Mouse (Mus musculus) kidney, postnatal 0 days (tissue): ENCODE results near the gene Arpc5l. TPM values are rescaled to one million over a fixed set of nuclear protein-coding genes. Genes with fewer than 3 reads are reported as not detected.

Experiments
- ATAC-seq: fragments of 200-750 bp; cut with Nextera tagmentation; replicated peaks from 2 replicates; pipeline ENCODE4 v1.8.0; 2017; ENCODE audit warnings: low read depth, moderate number of reproducible peaks, moderate TSS enrichment, moderate library complexity; ENCODE audit not compliant: low FRiP score
- DNase-seq: peaks from one replicate; pipeline ENCODE4 v3.0.0-alpha.2; 2016; ENCODE audit warnings: low spot score
- H3K27ac ChIP-seq: fragments of 300-500 bp; sonication (generic); 2 replicates; pipeline ENCODE4 v1.5.1; 2014; ENCODE audit warnings: mild to moderate bottlenecking
- H3K27me3 ChIP-seq: fragments of 300-500 bp; sonication (generic); 2 replicates; pipeline ENCODE4 v1.6.1; 2014; ENCODE audit warnings: low read length, mixed read lengths; ENCODE audit not compliant: insufficient read depth
- H3K36me3 ChIP-seq: fragments of 300-500 bp; sonication (generic); 2 replicates; pipeline ENCODE4 v1.6.1; 2014; ENCODE audit warnings: low read length, mixed read lengths; ENCODE audit not compliant: insufficient read depth
- H3K4me1 ChIP-seq: fragments of 300-500 bp; sonication (generic); replicated peaks from 2 replicates; pipeline ENCODE4 v1.6.1; 2014; ENCODE audit warnings: antibody characterized with exemption, low read length, mixed read lengths; ENCODE audit not compliant: insufficient read depth
- H3K4me2 ChIP-seq: fragments of 300-500 bp; sonication (generic); 2 replicates; pipeline ENCODE4 v1.6.1; 2014; ENCODE audit warnings: mild to moderate bottlenecking, low read length, moderate library complexity, mixed read lengths
- H3K4me3 ChIP-seq: fragments of 300-500 bp; sonication (generic); replicated peaks from 2 replicates; pipeline ENCODE4 v1.5.1; 2014; ENCODE audit warnings: low read depth, low read length
- H3K9ac ChIP-seq: fragments of 300-500 bp; sonication (generic); 2 replicates; pipeline ENCODE4 v1.6.1; 2014; ENCODE audit warnings: low read depth, low read length
- H3K9me3 ChIP-seq: fragments of 300-500 bp; sonication (generic); replicated peaks from 2 replicates; pipeline ENCODE4 v1.6.1; 2016; ENCODE audit warnings: low read length, inconsistent platforms, mixed read lengths
- CTCF ChIP-seq: IDR thresholded peaks from 2 replicates; pipeline ENCODE4 v1.5.1; 2016; ENCODE audit warnings: antibody characterized with exemption, low read depth, mild to moderate bottlenecking, moderate library complexity
- WGBS: fragments of 180-500 bp; shearing (Covaris S2); extraction: QIAGEN DNeasy Blood & Tissue Kit; methylation state at CpG from one replicate; pipeline ENCODE4 v1.1.7; 2014; 5-methylcytosine and 5-hydroxymethylcytosine counted together
- polyA plus RNA-seq: library from polyadenylated mRNA; unstranded; fragments of >200 nt; fragmentation: Nextera tagmentation; extraction: Ambion mirVana; gene quantifications from 2 replicates; pipeline ENCODE4 v1.2.1, GENCODE M21; 2015

Gene Arpc5l
- polyA plus RNA-seq, 1 experiment from 2014 or later = 133 TPM

DNA sequence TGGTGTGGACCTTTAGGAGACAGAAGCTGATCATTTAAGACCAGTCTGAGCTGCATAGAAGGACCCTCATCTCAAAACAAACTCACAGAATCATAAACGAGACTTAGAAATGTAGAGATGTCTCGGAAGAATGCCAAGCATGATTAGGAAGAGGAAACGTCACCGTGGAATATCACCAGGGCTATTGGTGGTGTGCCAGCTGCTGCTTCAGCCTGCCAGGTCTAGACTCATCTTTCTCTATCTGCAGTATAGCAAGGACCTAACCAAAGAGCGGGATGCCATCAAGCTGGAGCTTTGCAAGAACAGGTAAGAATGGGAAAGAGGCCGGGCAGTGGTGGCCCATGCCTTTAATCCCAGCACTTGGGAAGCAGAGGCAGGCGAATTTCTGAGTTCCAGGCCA lies 31.4 kb upstream of the Arpc5l start:
- no peaks in the 10 kb centered on the region for H3K36me3 ChIP-seq
- ATAC-seq = no peak
- no peak overlapping the region for H3K9ac ChIP-seq
- no peak for DNase-seq
- TF ChIP-seq CTCF = no peak
- H3K9me3 ChIP-seq = no peaks in the 10 kb centered on the region
- no peaks in the 10 kb centered on the region for H3K27me3 ChIP-seq
- 75% methylated on average over 7 of the region's 7 CpGs for WGBS
- no peak overlapping the region for H3K4me2 ChIP-seq
- no peaks in the 10 kb centered on the region for H3K4me1 ChIP-seq
- H3K27ac ChIP-seq = no peak overlapping the region
- no peak overlapping the region for H3K4me3 ChIP-seq

DNA sequence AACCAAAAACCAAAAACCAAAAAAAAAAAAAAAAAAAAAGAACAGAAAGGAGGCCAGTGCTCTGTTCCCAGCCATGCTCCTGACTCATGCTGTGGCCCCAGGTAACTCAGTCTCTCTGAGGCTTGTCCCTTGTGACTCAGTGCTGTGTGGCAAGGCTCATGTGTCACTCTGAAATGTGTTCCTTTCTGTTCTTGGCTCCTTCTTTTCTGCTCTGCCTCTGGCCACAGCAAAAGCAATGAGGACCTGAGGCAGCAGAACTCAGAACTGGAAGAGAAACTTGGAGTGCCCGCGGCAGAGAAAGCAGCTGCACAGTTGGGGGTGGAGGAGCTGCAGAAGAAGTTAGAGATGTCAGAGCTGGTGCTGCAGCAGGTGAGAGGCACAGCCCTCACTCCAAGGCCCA lies 31.0 kb upstream of the Arpc5l start:
- no peak for DNase-seq
- no peak overlapping the region for H3K4me2 ChIP-seq
- H3K27me3 ChIP-seq = no peaks in the 10 kb centered on the region
- H3K4me3 ChIP-seq = no peak overlapping the region
- WGBS = 42% methylated on average over 2 of the region's 2 CpGs
- H3K4me1 ChIP-seq = no peaks in the 10 kb centered on the region
- no peaks in the 10 kb centered on the region for H3K9me3 ChIP-seq
- no peaks in the 10 kb centered on the region for H3K36me3 ChIP-seq
- TF ChIP-seq CTCF = no peak
- no peak overlapping the region for H3K27ac ChIP-seq
- no peak for ATAC-seq
- no peak overlapping the region for H3K9ac ChIP-seq

DNA sequence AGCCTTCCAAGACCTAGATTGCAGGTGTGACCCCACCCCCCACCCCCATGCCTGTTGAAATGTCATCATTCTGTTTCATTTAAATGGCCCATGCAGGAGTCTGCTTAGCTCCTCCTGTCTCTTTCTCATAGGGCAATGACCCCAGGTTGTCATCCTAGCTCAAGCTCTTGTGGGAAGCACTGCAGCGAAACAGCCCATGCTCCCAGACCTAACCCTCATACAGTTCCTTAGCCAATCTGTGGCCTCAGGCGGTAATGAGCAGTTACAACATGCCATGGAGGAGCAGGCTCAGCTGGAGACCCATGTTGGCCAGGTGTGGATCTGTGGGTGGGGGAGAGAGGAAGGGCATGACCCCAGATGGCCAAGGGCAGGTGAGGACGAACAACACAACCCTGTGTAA lies 30.0 kb upstream of the Arpc5l start:
- Histone ChIP-seq H3K4me1 (no peaks in the 10 kb centered on the region), H3K9ac (no peak overlapping the region), H3K4me2 (no peak overlapping the region), H3K4me3 (no peak overlapping the region), H3K36me3 (no peaks in the 10 kb centered on the region), H3K27me3 (no peaks in the 10 kb centered on the region), H3K9me3 (no peaks in the 10 kb centered on the region), H3K27ac (no peak overlapping the region)
- DNase-seq (no peak), ATAC-seq (no peak; the same call in 1 of the 2 replicates)
- 69% methylated on average over 3 of the region's 3 CpGs for WGBS
- no peak for TF ChIP-seq CTCF

DNA sequence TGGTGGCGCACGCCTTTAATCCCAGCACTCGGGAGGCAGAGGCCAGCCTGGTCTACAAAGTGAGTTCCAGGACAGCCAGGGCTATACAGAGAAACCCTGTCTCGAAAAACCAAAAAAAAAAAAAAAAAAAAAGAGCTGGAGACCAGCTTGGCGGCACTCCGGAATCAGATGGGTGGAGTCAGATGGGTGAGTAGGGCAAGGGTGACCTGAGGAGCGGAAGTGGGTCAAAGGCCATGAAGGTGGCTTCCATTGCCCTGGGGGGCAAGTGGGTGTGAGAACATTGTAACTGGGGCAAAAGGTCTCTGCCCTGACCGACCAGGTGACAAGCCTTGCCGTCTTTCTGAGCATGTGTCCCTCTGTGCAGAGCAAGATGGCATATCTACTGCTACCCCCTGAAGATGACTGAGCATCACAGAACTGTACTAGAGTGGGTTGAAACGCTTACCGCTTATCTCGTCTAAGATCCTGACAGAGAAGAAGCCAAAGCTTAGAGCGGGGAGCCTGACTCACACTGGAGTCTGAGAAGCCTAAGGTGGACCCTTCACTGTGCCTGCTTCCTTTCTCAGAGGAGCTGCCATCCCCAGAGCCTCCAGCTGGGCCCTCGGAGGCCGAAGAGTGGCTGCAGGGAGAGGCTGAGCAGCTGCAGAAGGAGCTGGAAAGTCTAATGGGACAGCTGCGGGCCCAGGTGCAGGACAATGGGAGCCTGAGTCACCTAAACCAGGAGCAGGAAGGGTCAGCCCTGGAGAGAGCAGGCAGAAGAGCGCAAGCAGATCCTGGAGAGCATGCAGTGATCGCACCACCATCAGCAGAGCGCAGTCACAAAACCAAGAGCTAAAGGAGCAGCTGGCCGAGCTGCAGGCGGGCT lies 29.0 kb upstream of the Arpc5l start:
- DNase-seq (no peak), ATAC-seq (no peak)
- Histone ChIP-seq H3K9ac (no peak overlapping the region), H3K27ac (no peak overlapping the region), H3K36me3 (no peaks in the 10 kb centered on the region), H3K4me3 (no peak overlapping the region), H3K27me3 (no peaks in the 10 kb centered on the region), H3K9me3 (no peaks in the 10 kb centered on the region), H3K4me2 (no peak overlapping the region), H3K4me1 (no peaks in the 10 kb centered on the region)
- TF ChIP-seq CTCF = no peak
- WGBS = 84% methylated on average over 20 of the region's 21 CpGs

DNA sequence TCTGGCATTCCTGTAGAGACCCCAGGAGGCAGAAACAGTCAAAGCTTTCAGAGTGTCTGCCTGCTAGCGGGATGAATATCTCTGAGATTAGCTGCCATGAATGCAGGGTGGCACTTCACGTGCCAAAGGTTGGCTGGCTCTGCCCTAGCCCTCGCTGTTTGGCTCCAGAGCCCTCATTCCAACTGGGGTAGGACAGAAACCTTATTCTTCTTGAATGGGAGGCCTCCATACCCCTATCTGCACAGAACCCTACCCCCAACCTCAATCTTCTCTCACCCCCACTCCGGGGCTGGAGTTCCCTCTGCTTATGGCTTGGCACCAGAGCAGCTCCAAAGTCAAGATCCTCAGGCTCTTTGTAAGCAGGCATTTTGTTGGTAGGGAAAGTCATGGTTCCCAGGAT lies 27.3 kb upstream of the Arpc5l start:
- WGBS = 78% methylated on average over 4 of the region's 4 CpGs
- TF ChIP-seq CTCF = no peak
- no peak for DNase-seq
- Histone ChIP-seq H3K4me3 (no peak overlapping the region), H3K27ac (no peak overlapping the region), H3K9ac (no peak overlapping the region), H3K4me2 (no peak overlapping the region), H3K36me3 (no peaks in the 10 kb centered on the region), H3K27me3 (no peaks in the 10 kb centered on the region), H3K4me1 (no peaks in the 10 kb centered on the region), H3K9me3 (no peaks in the 10 kb centered on the region)
- ATAC-seq = no peak

DNA sequence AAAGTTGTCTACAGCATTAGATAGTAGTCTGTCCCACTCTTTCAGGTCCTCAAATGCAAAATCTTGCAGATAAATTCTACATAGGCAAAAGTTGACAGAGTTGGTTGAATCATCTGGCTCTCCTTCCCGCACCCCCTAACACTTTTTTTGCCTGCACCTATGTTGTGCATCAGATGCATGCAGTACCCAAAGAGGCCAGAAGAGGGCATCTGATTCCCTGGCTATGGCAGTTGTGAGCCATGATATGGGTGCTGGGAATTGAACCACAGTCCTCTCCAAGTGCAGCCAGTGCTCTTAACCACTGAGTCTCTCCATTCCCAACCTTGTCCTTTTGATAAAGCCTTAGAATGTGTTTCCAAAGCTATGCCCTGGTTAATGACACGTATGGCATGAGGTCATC lies 21.7 kb upstream of the Arpc5l start:
- Histone ChIP-seq H3K4me2 (no peak overlapping the region), H3K27ac (no peak overlapping the region), H3K36me3 (no peaks in the 10 kb centered on the region), H3K4me1 (no peaks in the 10 kb centered on the region), H3K9ac (no peak overlapping the region), H3K27me3 (no peaks in the 10 kb centered on the region), H3K9me3 (no peaks in the 10 kb centered on the region), H3K4me3 (no peak overlapping the region)
- DNase-seq (no peak), ATAC-seq (no peak)
- 97% methylated on average over 2 of the region's 2 CpGs for WGBS
- peak; percentile 41; the same call in 1 of the 2 replicates for TF ChIP-seq CTCF

DNA sequence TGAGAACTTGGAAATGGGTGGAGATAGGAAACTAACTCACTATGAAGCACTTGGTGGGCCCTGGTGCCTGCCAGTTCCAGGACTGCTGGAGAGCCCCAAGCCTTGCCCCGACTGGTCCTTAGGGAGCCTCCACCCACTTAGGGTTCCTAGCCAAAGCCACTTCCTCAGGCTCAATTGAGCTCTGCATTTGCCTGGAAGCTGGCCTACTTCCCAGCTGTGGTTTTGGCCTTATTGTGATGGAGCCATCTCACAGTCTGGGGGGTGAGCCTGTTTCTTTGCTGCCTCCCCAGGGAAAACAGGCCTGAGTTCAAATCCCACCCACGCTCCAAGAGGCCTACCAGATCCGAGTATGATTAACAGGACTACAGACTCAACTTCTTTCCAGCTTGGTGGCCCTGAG lies 18.6 kb upstream of the Arpc5l start:
- no peaks in the 10 kb centered on the region for H3K36me3 ChIP-seq
- no peak overlapping the region for H3K4me2 ChIP-seq
- no peaks in the 10 kb centered on the region for H3K9me3 ChIP-seq
- H3K27me3 ChIP-seq = no peaks in the 10 kb centered on the region
- H3K27ac ChIP-seq = no peak overlapping the region
- no peaks in the 10 kb centered on the region for H3K4me1 ChIP-seq
- H3K4me3 ChIP-seq = no peak overlapping the region
- WGBS = 65% methylated on average over 3 of the region's 3 CpGs
- ATAC-seq (no peak), DNase-seq (no peak)
- H3K9ac ChIP-seq = no peak overlapping the region
- no peak for TF ChIP-seq CTCF
